Mouse (Mus musculus): ENCODE measurements around the gene Gm13694. TPM values are rescaled to one million over a fixed set of nuclear protein-coding genes. Genes with fewer than 3 reads are reported as not detected.

Gm13694 gene
- total RNA-seq, 1 experiment, result 3.7 TPM

DNA sequence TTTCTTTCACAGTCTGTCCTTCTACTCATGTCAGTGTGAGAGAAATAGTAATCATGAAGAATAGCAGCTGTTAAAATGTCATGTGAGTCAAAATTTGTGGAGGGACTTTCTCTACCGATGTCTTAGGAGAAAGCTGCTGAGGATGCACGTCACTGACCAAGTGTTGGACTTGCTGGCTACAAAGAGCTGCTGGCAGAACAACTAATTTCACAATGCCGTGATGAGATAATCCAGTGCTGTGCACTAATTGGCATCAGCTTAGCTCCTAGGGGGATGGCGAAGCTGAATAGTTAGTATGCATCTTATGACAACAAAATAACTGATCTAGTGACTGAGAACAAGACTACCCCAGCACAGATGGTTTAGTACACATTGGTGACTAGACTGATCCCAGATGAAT, 46.5 kb downstream of the Gm13694 start:
- H3K36me3 ChIP-seq (ENCODE audit: control insufficient read depth, insufficient read depth, low read length, poor library complexity, severe bottlenecking), result no peaks in the 10 kb centered on the region
- no peak overlapping the region for H3K9ac ChIP-seq (ENCODE audit: insufficient read depth, low read depth, low read length, poor library complexity, severe bottlenecking)
- TF ChIP-seq ZC3H11A (IDR thresholded peaks at IDR 0.05; ENCODE audit: borderline replicate concordance, low read depth, low read length) (no peak), HCFC1 (IDR thresholded peaks at IDR 0.05; ENCODE audit: borderline replicate concordance, insufficient read depth, low read length) (no peak), MAFK (IDR thresholded peaks at IDR 0.05; ENCODE audit: insufficient read depth, low read depth, low read length) (no peak), CHD2 (IDR thresholded peaks at IDR 0.05; ENCODE audit: low read depth, low read length) (no peak), ZNF384 (IDR thresholded peaks at IDR 0.05; ENCODE audit: low read depth, low read length) (no peak)
- no peak overlapping the region for H3K27ac ChIP-seq (ENCODE audit: insufficient read depth, low read depth, low read length, poor library complexity, severe bottlenecking)
- no peak overlapping the region for H3K4me3 ChIP-seq (ENCODE audit: insufficient read depth in 1 of 2, low read depth in 1 of 2, low read length in 2 of 2, poor library complexity in 1 of 2, severe bottlenecking in 1 of 2)
- no peaks in the 10 kb centered on the region for H3K4me1 ChIP-seq (ENCODE audit: control insufficient read depth in 2 of 2, insufficient read depth in 2 of 2, low read length in 2 of 2, poor library complexity in 1 of 2)
- H3K9me3 ChIP-seq (ENCODE audit: control insufficient read depth, insufficient read depth, low read depth, low read length), result no peaks in the 10 kb centered on the region
- no peak for DNase-seq (ENCODE audit: low read depth, low spot score)
- in situ Hi-C loops (cut with MboI; ENCODE audit: low sequenced_read_pairs in 2 of 2, unreplicated experiment in 2 of 2), result no loop called here

Other genes with a start within 250 kb of the Gm13694 start
- gene Fam171b, start 166.3 kb upstream of the Gm13694 start, total RNA-seq (2012; rRNA removed), result 2.0 and 2.3 TPM in 2 replicates
- gene Zswim2, start 37.7 kb upstream of the Gm13694 start, total RNA-seq (2012; rRNA removed), result 0.22 and 0.37 TPM in 2 replicates
- 3.7 and 5.8 TPM in 2 replicates for gene Gm13698, start 23.2 kb upstream of the Gm13694 start, total RNA-seq (2012; rRNA removed)
- 3.7 and 5.8 TPM in 2 replicates for gene Gm13693, start 17.4 kb upstream of the Gm13694 start, total RNA-seq (2012; rRNA removed)
- 0.48 TPM in 1 of 2 replicates, not detected in the other for gene Gm13695, start 11.6 kb upstream of the Gm13694 start, total RNA-seq (2012; rRNA removed)
- gene Gm13696, start 5.8 kb upstream of the Gm13694 start, total RNA-seq (2012; rRNA removed), result 3.7 and 5.8 TPM in 2 replicates
- gene Gm13697, start 5.8 kb downstream of the Gm13694 start, total RNA-seq (2012; rRNA removed), result 3.7 and 5.8 TPM in 2 replicates
- 3.7 and 5.8 TPM in 2 replicates for gene Gm13691, start 11.6 kb downstream of the Gm13694 start, total RNA-seq (2012; rRNA removed)

All from ES-E14 (cell line).